Mouse (Mus musculus): ENCODE measurements around the gene Tnnt1. TPM values are rescaled to one million over a fixed set of nuclear protein-coding genes. Genes with fewer than 3 reads are reported as not detected.

Tnnt1 gene
- polyA plus RNA-seq (2012; rRNA removed), result 0.74 and 0.75 TPM in 2 replicates

DNA sequence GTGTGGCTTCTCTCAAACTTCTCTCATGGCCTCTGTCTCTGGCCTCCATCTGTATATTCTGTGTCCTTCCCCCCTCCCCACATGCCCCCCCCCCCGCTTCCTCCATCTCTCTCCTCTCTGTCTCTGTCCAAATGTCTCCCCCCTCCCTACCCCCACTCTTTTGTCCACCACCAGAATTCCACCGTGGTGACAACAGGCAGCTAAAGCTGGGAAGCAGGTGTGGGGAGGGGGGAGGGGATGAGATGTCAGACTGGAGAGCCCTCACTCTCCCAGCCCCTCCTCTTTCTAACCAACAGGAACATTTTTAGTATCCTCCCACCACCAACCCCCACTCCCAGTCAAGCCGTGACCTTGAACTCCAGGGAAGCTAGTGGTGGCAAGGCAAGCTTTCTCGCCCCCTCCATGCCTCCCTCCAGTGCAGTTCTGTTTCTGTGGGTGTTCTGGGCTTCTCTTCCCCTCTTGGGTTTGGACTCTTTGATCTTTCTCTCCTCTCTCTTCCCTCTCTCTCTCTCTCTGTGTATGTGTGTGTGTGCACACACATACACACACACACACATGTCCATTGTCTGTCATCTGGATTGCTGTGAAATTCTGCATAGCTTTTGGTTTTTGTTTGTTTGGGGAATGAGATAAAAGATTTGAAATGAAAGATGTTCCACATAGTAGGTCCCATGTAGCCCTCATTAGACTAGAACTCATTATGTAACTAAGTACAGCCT, at the start of gene Tnnt1:
TSS of gene Tnnt1 (minus strand) at position 51 of the 719 bp plus-strand sequence.

DNA sequence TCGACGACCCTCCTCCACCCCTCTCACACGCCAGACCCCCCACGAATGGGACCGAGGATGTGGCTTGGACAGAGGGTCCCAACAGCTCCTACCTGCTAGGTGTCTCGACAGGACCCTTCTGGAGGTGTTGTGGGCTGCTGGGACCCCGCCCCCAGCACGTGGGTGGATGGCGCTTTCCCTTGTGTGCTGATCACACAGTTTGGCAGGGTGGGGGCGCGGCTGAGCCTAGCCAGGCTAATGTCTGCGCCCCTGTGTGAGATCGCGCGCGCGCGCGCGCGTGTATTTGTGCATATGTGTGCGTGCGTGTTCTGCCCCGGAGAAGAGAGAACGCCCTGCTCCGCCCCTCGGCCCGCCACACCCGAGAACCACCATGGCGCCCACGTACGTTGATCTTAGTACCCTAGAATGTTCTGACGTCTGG, 31.0 kb upstream of the Tnnt1 start, which contains the start of gene Syt5:
TSS of gene Syt5 (minus strand) at position 321 of the 421 bp plus-strand sequence.

DNA sequence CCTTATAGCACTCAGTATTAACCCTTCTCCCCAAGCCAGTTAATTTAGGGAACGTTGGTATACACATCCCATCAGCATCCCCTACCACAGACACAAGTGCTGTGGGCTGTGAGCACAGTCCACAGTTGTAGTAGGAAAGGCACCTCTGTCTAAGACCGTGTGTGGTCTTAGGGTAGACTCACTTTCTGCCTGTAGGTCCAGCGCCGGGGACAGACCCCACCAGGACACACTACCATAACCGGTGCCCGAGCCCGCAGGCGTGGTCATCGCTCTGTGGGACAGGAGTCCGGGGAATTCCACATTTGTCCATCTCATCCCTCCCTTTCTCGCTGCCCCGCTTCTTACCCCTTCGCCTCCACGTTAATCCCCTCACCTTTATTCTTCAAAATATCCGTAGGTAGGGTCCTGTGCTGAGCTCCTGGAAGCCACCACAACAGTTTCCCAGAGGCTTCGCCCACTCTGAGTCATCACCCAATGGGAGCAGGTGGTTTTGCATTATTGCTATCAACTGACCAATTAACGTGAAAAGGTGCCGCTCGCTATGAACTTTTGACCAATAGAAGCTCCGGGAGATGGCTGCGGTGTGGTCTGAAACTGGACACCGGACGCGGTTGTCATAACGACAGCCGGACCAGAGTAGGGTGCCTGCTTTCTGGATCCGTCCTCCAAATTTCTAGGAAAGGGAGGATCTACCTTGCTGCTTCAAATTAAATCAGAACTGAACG, 16.0 kb upstream of the Tnnt1 start, which contains the start of gene Dnaaf3:
TSS of gene Dnaaf3 (minus strand) at position 449 of the 725 bp plus-strand sequence.

DNA sequence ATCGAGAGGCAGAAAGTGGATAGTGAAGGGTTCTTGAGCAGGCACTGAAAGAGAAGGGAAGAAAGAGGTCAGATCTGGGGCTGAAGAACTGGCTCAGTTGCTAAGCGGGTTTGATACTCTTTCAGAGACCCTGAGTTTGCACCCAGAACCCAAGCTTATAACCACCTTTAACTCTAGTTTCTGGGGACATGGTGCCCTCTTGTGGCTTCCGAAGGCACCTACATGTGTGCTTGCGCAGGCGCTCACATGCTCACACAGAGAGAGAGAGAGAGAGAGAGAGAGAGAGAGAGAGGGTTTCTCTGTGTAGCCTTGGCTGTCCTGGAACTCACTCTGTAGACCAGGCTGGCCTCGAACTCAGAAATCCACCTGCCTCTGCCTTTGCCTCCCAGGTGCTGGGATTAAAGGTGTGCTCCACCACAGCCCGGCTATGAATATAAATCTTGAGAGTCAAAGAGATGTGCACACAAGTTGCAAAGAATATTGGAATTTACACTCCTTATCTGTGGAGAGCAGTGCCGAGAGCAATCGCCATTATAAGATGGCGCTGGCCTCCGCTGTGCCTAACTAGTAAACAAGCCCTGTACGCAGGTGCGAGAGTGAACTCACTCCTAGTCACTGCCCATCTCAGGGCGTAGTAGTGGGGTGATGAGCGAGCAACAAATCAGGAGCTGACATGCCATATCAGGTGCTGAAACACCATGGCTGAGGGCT, 8.2 kb upstream of the Tnnt1 start, which contains the start of gene Tnni3:
TSS of gene Tnni3 (minus strand) at position 18 of the 711 bp plus-strand sequence.

DNA sequence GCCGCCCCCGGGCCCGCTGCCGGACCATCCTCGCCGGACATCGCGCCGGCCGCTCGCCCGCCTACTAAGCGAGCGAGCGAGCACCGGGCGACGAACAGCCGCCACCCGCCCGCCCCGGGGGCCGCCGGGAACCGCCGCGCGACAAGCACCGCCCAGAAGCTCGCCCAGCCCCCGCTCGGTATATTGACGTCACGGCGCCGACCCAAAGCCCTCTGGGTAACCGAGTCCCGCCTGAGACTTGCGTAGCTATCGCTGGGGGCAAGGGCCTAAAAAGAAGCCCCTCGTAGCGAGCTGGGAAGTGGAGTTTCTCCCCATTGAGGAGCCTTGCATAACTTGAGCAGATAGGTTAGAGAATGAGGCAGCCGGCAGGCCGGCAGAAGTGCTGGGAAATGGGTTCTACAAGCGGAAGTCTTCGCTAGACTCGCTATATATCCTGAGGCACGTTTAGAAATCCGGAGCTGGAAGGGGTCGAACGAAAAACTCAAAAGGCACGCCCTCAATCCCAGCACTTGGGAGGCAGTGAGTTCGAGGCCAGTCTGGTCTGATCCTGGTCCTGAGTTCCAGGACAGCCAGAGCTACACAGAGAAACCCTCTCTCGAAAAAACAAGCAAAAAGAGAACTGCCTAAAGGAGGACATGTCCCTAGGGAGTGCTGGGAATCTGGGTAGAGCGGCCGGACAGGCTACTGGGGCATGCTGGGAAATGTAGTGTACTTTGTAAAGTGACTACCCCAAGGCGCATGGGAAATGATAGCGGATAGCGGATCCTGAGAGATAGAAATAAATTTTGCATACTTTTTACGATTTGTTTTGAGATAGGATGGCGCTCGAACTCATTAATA, 14.4 kb downstream of the Tnnt1 start, which contains the start of gene Ppp1r12c:
TSS of gene Ppp1r12c (minus strand) at position 123 of the 840 bp plus-strand sequence.

DNA sequence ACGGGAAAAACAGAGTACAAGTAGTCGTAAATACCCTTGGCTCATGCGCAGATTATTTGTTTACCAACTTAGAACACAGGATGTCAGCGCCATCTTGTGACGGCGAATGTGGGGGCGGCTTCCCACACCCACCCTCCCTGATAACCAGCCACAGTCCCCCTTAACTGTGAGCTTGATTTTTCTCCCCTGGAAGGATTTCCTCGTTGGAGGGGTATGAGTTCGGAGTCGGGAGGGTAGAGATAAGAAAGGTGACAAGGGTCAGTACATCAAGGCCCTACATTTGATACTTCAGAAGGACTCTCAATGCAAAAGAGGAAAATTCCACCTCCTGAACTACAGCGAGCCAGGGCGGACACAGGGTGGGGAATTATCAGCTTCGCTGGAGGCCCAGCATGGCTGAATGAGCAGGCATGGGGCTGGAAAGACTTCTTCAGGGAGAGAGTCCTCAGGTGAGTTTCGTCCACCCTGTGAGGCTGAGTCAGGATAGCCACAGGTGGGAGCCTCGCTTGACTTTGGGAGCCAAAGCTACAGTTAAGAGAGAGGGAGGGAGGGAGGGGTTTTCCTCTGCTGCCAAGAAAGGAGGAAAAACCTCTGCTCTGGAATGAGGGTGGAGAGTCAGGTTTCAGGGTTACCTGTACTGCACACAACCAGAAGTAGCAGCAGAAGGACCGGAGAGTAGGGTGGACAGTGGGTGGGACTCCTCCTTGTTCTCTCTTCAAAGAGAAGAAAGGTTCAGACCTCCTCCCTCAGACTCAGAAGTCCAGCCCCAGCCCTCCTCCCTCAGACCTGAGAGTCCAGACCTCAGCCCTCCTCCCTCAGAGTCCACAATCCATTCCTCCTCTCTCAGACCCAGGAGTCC, 55.4 kb downstream of the Tnnt1 start, which contains the start of gene Eps8l1:
TSS of gene Eps8l1 (plus strand) at position 99 of the 859 bp plus-strand sequence.

Other genes starting within 250 kb of the Tnnt1 start
- gene Ncr1, start 178.7 kb downstream of the Tnnt1 start, polyA plus RNA-seq (2012; rRNA removed), result 0.09 and 0.12 TPM in 2 replicates
- gene Gp6, start 118.6 kb downstream of the Tnnt1 start, polyA plus RNA-seq (2012; rRNA removed), result 0.10 and 0.14 TPM in 2 replicates
- 19.8 and 32.5 TPM in 2 replicates for gene Rdh13, start 70.7 kb downstream of the Tnnt1 start, polyA plus RNA-seq (2012; rRNA removed)
- gene Eps8l1, start 55.7 kb downstream of the Tnnt1 start, polyA plus RNA-seq (2012; rRNA removed), result 5.4 and 5.8 TPM in 2 replicates
- gene Ppp1r12c, start 14.7 kb downstream of the Tnnt1 start, polyA plus RNA-seq (2012; rRNA removed), result 115 and 125 TPM in 2 replicates
- 1.6 and 1.9 TPM in 2 replicates for gene Tnni3, start 7.8 kb upstream of the Tnnt1 start, polyA plus RNA-seq (2012; rRNA removed)
- 2.7 and 2.8 TPM in 2 replicates for gene Dnaaf3, start 16.1 kb upstream of the Tnnt1 start, polyA plus RNA-seq (2012; rRNA removed)
- gene Syt5, start 31.2 kb upstream of the Tnnt1 start, polyA plus RNA-seq (2012; rRNA removed), result 11.2 and 12.5 TPM in 2 replicates
- 58.9 and 64.2 TPM in 2 replicates for gene Ptprh, start 87.7 kb upstream of the Tnnt1 start, polyA plus RNA-seq (2012; rRNA removed)
- 11.1 and 15.0 TPM in 2 replicates for gene Tmem86b, start 115.0 kb upstream of the Tnnt1 start, polyA plus RNA-seq (2012; rRNA removed)
- gene Ppp6r1, start 142.6 kb upstream of the Tnnt1 start, polyA plus RNA-seq (2012; rRNA removed), result 135 and 140 TPM in 2 replicates
- 43.6 and 46.8 TPM in 2 replicates for gene Hspbp1, start 168.7 kb upstream of the Tnnt1 start, polyA plus RNA-seq (2012; rRNA removed)
- gene Brsk1, start 174.2 kb upstream of the Tnnt1 start, polyA plus RNA-seq (2012; rRNA removed), result 5.2 and 6.4 TPM in 2 replicates
- 21.0 and 24.9 TPM in 2 replicates for gene Tmem150b, start 208.9 kb upstream of the Tnnt1 start, polyA plus RNA-seq (2012; rRNA removed)
- 187 and 215 TPM in 2 replicates for gene Kmt5c, start 223.7 kb upstream of the Tnnt1 start, polyA plus RNA-seq (2012; rRNA removed)
- 22.5 and 40.9 TPM in 2 replicates for gene Cox6b2, start 236.7 kb upstream of the Tnnt1 start, polyA plus RNA-seq (2012; rRNA removed)